Mouse (Mus musculus) yolk sac, embryonic 10.5 days (tissue): ENCODE measurements at regions not wholly inside any gene's neighbourhood (a gene's known extent, or its start where the extent isn't known, plus 50 kb on each side); places are given as distances from the start of the nearest gene placed in this dataset.
"Not testable (repeated sequence)": the region's sequence is repeated elsewhere in the genome, so short reads cannot be mapped to it uniquely, and the experiment has no call there.

Experiments used
- DNase-seq: peaks from one replicate; pipeline ENCODE4 v3.0.0-alpha.2; 2017; ENCODE audit warnings: low spot score

DNA sequence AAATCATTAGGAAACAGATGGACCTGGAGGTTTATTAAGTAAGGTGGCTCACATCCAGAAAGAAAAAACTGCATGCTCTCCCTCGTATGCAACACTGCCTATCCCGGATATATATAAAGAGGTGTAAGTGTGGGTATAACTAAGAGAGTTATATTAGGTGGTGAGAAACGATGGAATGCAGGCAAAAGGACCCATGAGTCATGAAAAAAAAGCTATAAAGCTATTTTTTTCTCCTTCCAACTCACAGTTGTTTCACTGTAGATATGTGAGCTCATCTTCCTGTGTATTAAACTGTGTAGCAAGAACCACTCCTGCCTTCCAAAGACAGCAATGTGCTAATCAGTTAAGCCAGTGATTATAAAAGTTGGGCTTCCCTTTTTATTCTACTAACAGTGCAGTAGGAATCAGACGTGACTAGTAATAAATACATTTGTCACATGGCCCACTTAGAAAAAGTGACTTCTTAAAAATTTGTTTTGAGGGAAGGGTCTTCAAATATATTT, 51.4 kb upstream of the Bdh1 start:
- DNase-seq: not testable (repeated sequence)

DNA sequence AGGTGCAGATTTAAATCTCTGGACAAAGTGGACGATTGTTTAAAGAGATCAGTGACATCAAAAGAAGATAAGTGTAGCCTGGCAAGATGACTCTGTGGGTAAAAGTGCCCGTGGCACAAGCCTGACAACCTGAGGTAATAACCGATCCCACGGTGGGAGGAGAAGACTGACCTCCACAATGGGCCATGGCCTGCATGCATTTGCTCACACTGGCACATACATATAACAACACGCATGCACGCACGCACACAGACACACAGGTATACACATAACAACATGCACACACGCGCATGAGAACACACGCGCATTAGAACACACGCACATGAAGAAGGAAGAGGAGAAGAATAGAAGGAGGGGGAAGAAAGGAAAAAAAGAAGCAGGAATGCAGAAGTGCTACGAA, 52.2 kb upstream of the Bdh1 start:
- no peak for DNase-seq

DNA sequence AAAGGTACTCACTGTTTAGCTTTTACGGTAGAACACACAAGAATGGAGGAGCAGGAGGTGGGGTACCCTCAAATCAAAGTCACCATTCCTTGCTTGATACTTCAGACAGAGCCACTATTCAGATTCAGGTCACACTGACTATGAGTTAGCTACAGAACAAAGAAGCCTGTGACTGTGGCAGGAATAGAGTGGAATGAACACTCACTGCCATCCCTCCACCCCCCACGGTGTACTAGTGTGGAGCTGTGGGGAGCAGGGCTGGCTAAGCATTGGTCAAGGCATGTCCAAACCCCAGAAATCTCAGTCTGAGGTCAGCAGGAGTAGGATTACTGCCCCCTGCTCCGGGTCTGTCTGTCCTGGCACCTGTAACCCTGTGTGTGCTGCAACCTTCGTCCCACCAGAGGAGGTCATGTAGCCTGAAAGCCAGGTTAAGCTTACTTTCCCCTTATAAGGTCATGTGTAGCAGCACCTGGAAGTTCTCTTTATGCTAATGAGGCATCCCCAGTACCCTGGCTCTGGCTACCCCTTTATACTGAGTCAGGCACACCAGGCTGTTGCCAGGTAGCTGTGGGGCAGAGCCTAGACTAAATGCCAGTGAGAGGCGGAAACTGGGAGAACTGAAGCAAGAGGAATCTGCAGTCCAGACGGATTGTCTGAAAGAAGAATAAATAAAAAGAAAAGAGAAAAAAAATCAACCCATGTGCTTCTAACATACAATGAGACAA, 53.1 kb upstream of the Apod start:
- DNase-seq: no peak

- no peak for DNase-seq
Observed at GRCm38 (mm10) chr16:31366033-31366432, 51.4 kb upstream of the Apod start.

DNA sequence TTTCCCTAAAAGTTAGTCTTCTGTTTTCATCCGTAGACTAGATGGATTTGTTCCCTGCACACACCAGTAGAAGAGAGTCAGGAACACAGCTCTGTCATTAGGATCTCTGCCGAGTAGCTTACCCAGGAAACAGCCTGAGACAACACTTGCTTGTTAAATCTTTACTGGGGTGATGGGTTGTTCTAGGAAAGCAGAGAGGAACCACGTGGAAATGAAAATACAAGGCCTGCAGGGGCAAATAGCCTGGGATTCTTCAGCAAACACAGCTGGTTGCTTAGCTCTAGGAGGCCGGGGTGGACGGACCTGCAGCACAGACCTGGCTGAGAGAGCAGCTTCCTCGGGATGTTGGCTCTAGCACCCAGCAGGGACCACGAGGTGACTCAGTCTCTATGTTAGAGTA, 49.9 kb upstream of the Apod start:
- peak; percentile 30 for DNase-seq
